In the genomic region with DNA sequence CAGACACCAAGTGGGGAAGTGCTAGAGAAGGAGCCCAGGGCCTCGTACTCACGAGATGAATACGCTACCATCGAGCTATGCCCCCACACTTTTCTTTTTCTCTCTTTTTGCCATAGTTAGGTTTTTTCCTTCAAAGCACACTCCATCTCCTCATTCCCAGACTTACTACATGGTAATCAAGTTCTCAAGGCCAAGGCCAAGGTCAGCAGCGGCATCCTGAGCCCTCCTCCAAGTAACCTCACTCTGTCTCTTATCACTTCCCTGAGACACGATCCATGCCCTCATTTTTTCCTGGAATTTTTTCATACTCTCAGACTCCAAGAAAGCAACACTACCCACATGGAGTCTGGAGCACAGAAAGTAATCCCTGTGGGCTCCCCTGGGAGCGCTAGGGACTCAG, we compare ENCODE assay signal across 23 mouse cellular contexts.
"Had no signal": no experiment of that assay in that cellular context is flagged by ENCODE, and none has a peak within 500 bp of the region (broad histone marks: within the 10 kb centered on the region; RNA-seq: fewer than 3 reads in every experiment).

No protein-coding gene starts in this region.

- H3K9ac ChIP-seq: limb, embryonic 13.5 days; liver, embryonic 14.5 days; liver, postnatal 0 days; lung, embryonic 14.5 days; midbrain, embryonic 12.5 days; midbrain, embryonic 15.5 days; neural tube, embryonic 12.5 days; neural tube, embryonic 15.5 days; stomach, embryonic 15.5 days had no signal

- H3K4me3 ChIP-seq: layer of hippocampus, adult 2 months; limb, embryonic 10.5 days; limb, embryonic 13.5 days; midbrain, embryonic 12.5 days; midbrain, embryonic 15.5 days; neural tube, embryonic 12.5 days; neural tube, embryonic 15.5 days; stomach, embryonic 15.5 days had no signal

- H3K27me3 ChIP-seq: limb, embryonic 13.5 days; midbrain, embryonic 12.5 days; midbrain, embryonic 15.5 days; neural tube, embryonic 12.5 days; neural tube, embryonic 15.5 days; stomach, embryonic 15.5 days had no signal

- DNase-seq: kidney, adult 18-20 months; kidney, postnatal 25 days; layer of hippocampus, adult 9-11 months; liver; liver, postnatal 0 days; lung, embryonic 14.5 days; retina, postnatal 1 day; right cerebral cortex, postnatal 25 days; spleen, adult 18-20 months; thymus, postnatal 25 days had no signal

- H3K4me1 ChIP-seq: limb, embryonic 10.5 days; limb, embryonic 13.5 days; midbrain, embryonic 12.5 days; midbrain, embryonic 15.5 days; neural tube, embryonic 12.5 days; stomach, embryonic 15.5 days had no signal

- H3K36me3 ChIP-seq: limb, embryonic 10.5 days; limb, embryonic 13.5 days; midbrain, embryonic 12.5 days; neural tube, embryonic 12.5 days; neural tube, embryonic 15.5 days; stomach, embryonic 15.5 days had no signal

- ATAC-seq: intestine, embryonic 16.5 days; liver, postnatal 0 days; lung, postnatal 0 days; midbrain, embryonic 15.5 days had no signal

- H3K4me2 ChIP-seq: limb, embryonic 13.5 days; lung, embryonic 14.5 days; midbrain, embryonic 12.5 days; midbrain, embryonic 15.5 days; neural tube, embryonic 12.5 days; neural tube, embryonic 15.5 days; stomach, embryonic 15.5 days had no signal

- H3K9me3 ChIP-seq: limb, embryonic 10.5 days; limb, embryonic 13.5 days; midbrain, embryonic 12.5 days; midbrain, embryonic 15.5 days; neural tube, embryonic 12.5 days; neural tube, embryonic 15.5 days; stomach, embryonic 15.5 days had no signal

- H3K27ac ChIP-seq: kidney, postnatal 0 days; layer of hippocampus, adult 2 months; limb, embryonic 10.5 days; limb, embryonic 13.5 days; liver, embryonic 14.5 days; macrophage; midbrain, embryonic 12.5 days; midbrain, embryonic 15.5 days; neural tube, embryonic 12.5 days; neural tube, embryonic 15.5 days; stomach, embryonic 15.5 days had no signal
